Mouse (Mus musculus): ENCODE data around the gene Klk15.
A peak's percentile ranks its signal among the peaks of the same experiment; 100 is the strongest.

GRCm38 (mm10) chr7:43894836-43895235 lies 38.7 kb upstream of the Klk15 start:
- TF ChIP-seq CTCF (IDR thresholded peaks at IDR 0.05; ENCODE audit: control insufficient read depth, insufficient read depth, low read length) (peak; percentile 68), POLR2A (IDR thresholded peaks at IDR 0.05; ENCODE audit: borderline replicate concordance, control insufficient read depth, low read depth, low read length) (no peak)

All from bone marrow, adult 2 months (tissue).